18 mouse cellular contexts compared by ENCODE assay signal in the genomic region with DNA sequence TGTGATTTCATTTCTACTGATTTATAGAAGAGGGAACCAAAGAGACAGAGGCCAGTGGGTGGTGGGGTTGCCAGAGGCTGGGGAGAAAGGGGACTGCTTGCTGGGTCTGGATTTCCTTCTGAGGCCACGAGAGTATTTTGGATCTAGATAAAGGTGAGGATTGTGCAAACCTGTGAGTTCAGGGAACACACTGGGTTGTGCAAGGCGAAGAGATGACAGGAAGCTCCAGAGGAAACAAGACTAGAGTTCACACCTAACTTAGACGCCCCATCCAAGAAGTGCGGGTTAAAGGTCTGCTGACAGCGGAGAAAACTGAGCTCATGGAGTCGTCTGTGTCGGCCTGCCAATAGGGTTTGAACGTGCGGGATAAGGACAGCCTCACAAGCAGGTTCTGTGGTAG.
DNase-seq lines count a peak whose midpoint lies in the region; ATAC-seq and TF ChIP-seq lines count a peak whose summit lies in the region.
"Had no signal": no experiment of that assay in that cellular context is flagged by ENCODE, and none has a peak within 500 bp of the region (broad histone marks: within the 10 kb centered on the region; RNA-seq: fewer than 3 reads in every experiment).

No protein-coding gene starts in this region.

- ATAC-seq in lung, embryonic 15.5 days (ENCODE audit: borderline replicate concordance, extremely low read depth, low FRiP score, low TSS enrichment) = no peak
- ATAC-seq: forebrain, embryonic 14.5 days had no signal

- no peak for TF ChIP-seq POLR2A in kidney, adult 2 months (IDR thresholded peaks at IDR 0.05; ENCODE audit: low read depth, low read length)
- no peak for TF ChIP-seq POLR2A in lung, adult 2 months (IDR thresholded peaks at IDR 0.05; ENCODE audit: borderline replicate concordance, extremely low read depth, low read depth, low read length)

- H3K4me1 ChIP-seq in kidney, adult 2 months (ENCODE audit: control insufficient read depth, insufficient read depth, low read length) = peaks cover 30% of the 10 kb centered on the region
- peaks cover 89% of the 10 kb centered on the region for H3K4me1 ChIP-seq in lung, embryonic 15.5 days
- peaks cover 29% of the 10 kb centered on the region for H3K4me1 ChIP-seq in lung, adult 2 months (ENCODE audit: control insufficient read depth, insufficient read depth, low read length)

- H3K4me3 ChIP-seq in kidney, adult 2 months (ENCODE audit: insufficient read depth, low read depth, low read length) = no peak overlapping the region
- no peak overlapping the region for H3K4me3 ChIP-seq in lung, embryonic 15.5 days
- no peak overlapping the region for H3K4me3 ChIP-seq in lung, adult 2 months (replicated peaks; ENCODE audit: extremely low read depth, low read depth, low read length)
- H3K4me3 ChIP-seq: embryonic facial prominence, embryonic 10.5 days; forebrain, embryonic 10.5 days; gastrocnemius, adult 2 months; heart, embryonic 13.5 days; hindbrain, embryonic 15.5 days had no signal

- H3K27me3 ChIP-seq in kidney, adult 2 months (replicated peaks; ENCODE audit: control insufficient read depth, insufficient read depth, low read length) = no peaks in the 10 kb centered on the region
- no peaks in the 10 kb centered on the region for H3K27me3 ChIP-seq in lung, embryonic 15.5 days
- H3K27me3 ChIP-seq: heart, embryonic 13.5 days; hindbrain, embryonic 15.5 days had no signal

- no peak overlapping the region for H3K27ac ChIP-seq in kidney, adult 2 months (ENCODE audit: insufficient read depth, low read depth, low read length)
- 0 out of 2 replicates have a peak overlapping the region, but pooled peaks have one; percentile 84 for H3K27ac ChIP-seq in lung, embryonic 15.5 days
- H3K27ac ChIP-seq: embryonic facial prominence, embryonic 10.5 days; forebrain, embryonic 10.5 days; hindbrain, embryonic 15.5 days had no signal

- no peak for TF ChIP-seq CTCF in kidney, adult 2 months (conservative IDR thresholded peaks at IDR 0.05; ENCODE audit: insufficient read depth, insufficient read length, low read depth, low read length)
- TF ChIP-seq CTCF in lung, adult 2 months (IDR thresholded peaks at IDR 0.05; ENCODE audit: insufficient read depth, low read length) = no peak

- no peaks in the 10 kb centered on the region for H3K9me3 ChIP-seq in lung, embryonic 15.5 days
- H3K9me3 ChIP-seq: forebrain, embryonic 10.5 days; heart, embryonic 13.5 days; hindbrain, embryonic 15.5 days had no signal

- 50% methylated on average over 9 of the region's 9 CpGs for WGBS in kidney, adult 2 months
- 71% methylated on average over 9 of the region's 9 CpGs for WGBS in lung, embryonic 15.5 days
- WGBS in lung, adult 2 months = 61% methylated on average over 9 of the region's 9 CpGs

- no peak overlapping the region for H3K9ac ChIP-seq in lung, embryonic 15.5 days
- H3K9ac ChIP-seq: heart, embryonic 13.5 days; hindbrain, embryonic 15.5 days had no signal

- DNase-seq in kidney, adult 2 months = peak; percentile 35
- DNase-seq in kidney, adult 11 months = no peak
- DNase-seq in lung, adult 2 months = no peak
- peak; percentile 85 for DNase-seq in adipocyte (ENCODE audit: low spot score)
- DNase-seq in yolk sac, embryonic 10.5 days (ENCODE audit: low spot score) = peak; percentile 69
- DNase-seq in B cell, adult 2 months = no peak
- DNase-seq: adrenal gland, postnatal 14 days; cerebellum, adult 2 months; cerebellum, postnatal 10 days; gastrocnemius, adult 2 months; gastrocnemius, postnatal 25 days; heart, postnatal 36 days had no signal

- no peak overlapping the region for H3K4me2 ChIP-seq in lung, embryonic 15.5 days
- H3K4me2 ChIP-seq: heart, embryonic 13.5 days; hindbrain, embryonic 15.5 days had no signal

- H3K36me3 ChIP-seq in kidney, adult 2 months (ENCODE audit: control insufficient read depth, insufficient read depth, low read length) = no peaks in the 10 kb centered on the region
- H3K36me3 ChIP-seq in lung, embryonic 15.5 days = no peaks in the 10 kb centered on the region; the same call in 1 of the 2 replicates
- H3K36me3 ChIP-seq: hindbrain, embryonic 15.5 days had no signal

Comparison
In these comparisons a context has a peak if more than half of its experiments do, and no peak if none do; other contexts are left out.
1. DNase-seq: peak in kidney, adult 2 months (single experiment), adipocyte (single experiment) and yolk sac, embryonic 10.5 days (single experiment); none in kidney, adult 11 months (single experiment), lung, adult 2 months (single experiment) and B cell, adult 2 months (0 of 2).